Mouse (Mus musculus) liver, postnatal 0 days (tissue): ENCODE measurements around the gene Cabp4. TPM values are rescaled to one million over a fixed set of nuclear protein-coding genes. Genes with fewer than 3 reads are reported as not detected.
"Not testable (repeated sequence)": the region's sequence is repeated elsewhere in the genome, so short reads cannot be mapped to it uniquely, and the experiment has no call there.

Experiments
- ATAC-seq: fragments of 200-750 bp; cut with Nextera tagmentation; 2 replicates; pipeline ENCODE4 v1.8.0; 2017; ENCODE audit warnings: mild to moderate bottlenecking, moderate library complexity
- DNase-seq: peaks from one replicate; pipeline ENCODE4 v3.0.0-alpha.2; 2016
- H3K27ac ChIP-seq: fragments of 300-500 bp; sonication (generic); 2 replicates; pipeline ENCODE4 v1.5.1; 2014; ENCODE audit warnings: antibody characterized with exemption, moderate library complexity, mild to moderate bottlenecking, low read depth
- H3K27me3 ChIP-seq: fragments of 300-500 bp; sonication (generic); 2 replicates; pipeline ENCODE4 v1.6.1; 2014; ENCODE audit warnings: low read length, control low read depth, mixed read lengths; ENCODE audit not compliant: insufficient read depth
- H3K36me3 ChIP-seq: fragments of 300-500 bp; sonication (generic); replicated peaks from 2 replicates; pipeline ENCODE4 v1.6.1; 2014; ENCODE audit warnings: mild to moderate bottlenecking, control low read depth, low read length, moderate library complexity, mixed read lengths; ENCODE audit not compliant: insufficient read depth
- H3K4me1 ChIP-seq: fragments of 300-500 bp; sonication (generic); 2 replicates; pipeline ENCODE4 v1.6.1; 2014; ENCODE audit warnings: antibody characterized with exemption, mild to moderate bottlenecking, control low read depth; ENCODE audit not compliant: insufficient read depth
- H3K4me2 ChIP-seq: fragments of 300-500 bp; sonication (generic); 2 replicates; pipeline ENCODE4 v1.6.1; 2014; ENCODE audit warnings: low read depth, mild to moderate bottlenecking, low read length, moderate library complexity, mixed read lengths
- H3K4me3 ChIP-seq: fragments of 300-500 bp; sonication (generic); 2 replicates; pipeline ENCODE4 v1.5.1; 2014; ENCODE audit warnings: low read depth, low read length
- H3K9ac ChIP-seq: fragments of 300-500 bp; sonication (generic); replicated peaks from 2 replicates; pipeline ENCODE4 v1.6.1; 2014; ENCODE audit warnings: mild to moderate bottlenecking, moderate library complexity
- H3K9me3 ChIP-seq: fragments of 300-500 bp; sonication (generic); 2 replicates; pipeline ENCODE4 v1.6.1; 2016; ENCODE audit warnings: mild to moderate bottlenecking, control low read depth, low read length, mixed read lengths
- CTCF ChIP-seq: sonication (generic); IDR thresholded peaks from 2 replicates; pipeline ENCODE4 v1.5.1; 2016; ENCODE audit warnings: antibody characterized with exemption, low read depth
- EP300 ChIP-seq: IDR thresholded peaks from 2 replicates; pipeline ENCODE4 v1.6.1; 2016; ENCODE audit warnings: antibody characterized with exemption, low read depth, mild to moderate bottlenecking
- WGBS: fragments of 180-500 bp; shearing (Covaris S2); extraction: QIAGEN DNeasy Blood & Tissue Kit; methylation state at CpG from one replicate; pipeline ENCODE4 v1.1.7; 2014; ENCODE audit not compliant: insufficient replicate concordance; 5-methylcytosine and 5-hydroxymethylcytosine counted together
- polyA plus RNA-seq: library from polyadenylated mRNA; unstranded; fragments of >200 nt; fragmentation: Nextera tagmentation; extraction: Ambion mirVana; gene quantifications from 2 replicates; pipeline ENCODE4 v1.2.1, GENCODE M21; 2015

The Cabp4 gene
- polyA plus RNA-seq, 1 experiment from 2014 or later, result 0.11 TPM

DNA sequence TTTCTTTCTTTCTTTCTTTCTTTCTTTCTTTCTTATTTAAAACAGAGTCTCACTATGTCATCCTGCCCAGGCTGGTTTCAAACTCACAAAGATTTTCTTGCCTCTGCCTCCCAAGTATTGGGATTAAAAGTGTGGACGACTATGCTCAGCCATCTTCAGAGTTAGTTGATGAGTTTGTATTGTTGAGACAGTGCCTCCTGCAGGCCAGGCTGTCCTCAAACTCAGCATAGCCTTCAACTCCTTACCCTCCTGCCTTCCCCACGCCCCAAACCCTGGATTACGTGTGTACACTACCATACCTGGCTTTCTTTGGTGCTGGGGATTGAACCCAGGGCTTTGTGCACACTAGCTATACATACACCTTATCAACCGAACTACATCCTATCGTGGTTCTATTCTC lies 7.4 kb downstream of the Cabp4 start:
- Histone ChIP-seq H3K27me3 (no peaks in the 10 kb centered on the region), H3K36me3 (peaks cover 16% of the 10 kb centered on the region), H3K9me3 (no peaks in the 10 kb centered on the region), H3K27ac (no peak overlapping the region), H3K9ac (no peak overlapping the region), H3K4me2 (no peak overlapping the region), H3K4me3 (no peak overlapping the region), H3K4me1 (peaks cover 9% of the 10 kb centered on the region)
- no peak for TF ChIP-seq EP300
- TF ChIP-seq CTCF, result peak; percentile 48
- ATAC-seq (no peak), DNase-seq (no peak)
- 80% methylated on average over 5 of the region's 5 CpGs for WGBS

DNA sequence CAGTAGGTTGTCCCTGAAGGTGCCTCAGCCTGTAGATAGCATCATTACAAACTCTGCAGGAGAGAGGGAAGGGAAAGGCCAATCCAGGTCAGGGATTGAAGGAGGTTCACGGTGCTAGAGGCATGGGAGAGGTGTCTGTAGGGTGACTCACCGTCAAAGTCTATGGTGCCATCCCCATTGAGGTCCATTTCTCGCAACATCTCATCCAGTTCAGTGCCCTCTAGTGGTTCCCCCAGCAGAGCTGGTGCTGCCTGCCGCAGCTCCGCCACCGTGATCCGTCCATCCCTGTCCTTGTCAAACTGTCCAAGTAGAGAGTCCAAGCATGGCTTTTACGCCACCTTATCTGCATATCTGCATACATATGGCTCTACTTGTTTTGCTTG lies 7.9 kb downstream of the Cabp4 start:
- 14% methylated on average over 8 of the region's 8 CpGs for whole genome bisulfite sequencing
- not testable (repeated sequence) for H3K27me3 ChIP-seq, DNase-seq, H3K9me3 ChIP-seq, H3K9ac ChIP-seq, H3K27ac ChIP-seq, H3K4me3 ChIP-seq, H3K4me2 ChIP-seq
- peaks cover 11% of the 10 kb centered on the region for H3K4me1 ChIP-seq
- TF ChIP-seq CTCF, result peak; percentile 70
- peaks cover 19% of the 10 kb centered on the region for H3K36me3 ChIP-seq
- ATAC-seq, result peak; percentile 76

GRCm38 (mm10) chr19:4135229-4135962 lies 8.4 kb downstream of the Cabp4 start:
- not testable (repeated sequence) for H3K9me3 ChIP-seq, H3K27ac ChIP-seq

GRCm38 (mm10) chr19:4134354-4134753 lies 9.5 kb downstream of the Cabp4 start:
- TF ChIP-seq EP300, result no peak
- TF ChIP-seq CTCF, result no peak
- H3K27ac ChIP-seq, result no peak overlapping the region
- 85% methylated on average over 4 of the region's 4 CpGs for WGBS
- H3K4me2 ChIP-seq, result no peak overlapping the region
- no peak for ATAC-seq
- DNase-seq, result no peak
- no peak overlapping the region for H3K4me3 ChIP-seq
- no peaks in the 10 kb centered on the region for H3K27me3 ChIP-seq
- H3K9me3 ChIP-seq, result no peaks in the 10 kb centered on the region
- peaks cover 30% of the 10 kb centered on the region for H3K36me3 ChIP-seq
- no peak overlapping the region for H3K9ac ChIP-seq
- peaks cover 17% of the 10 kb centered on the region for H3K4me1 ChIP-seq

More at GRCm38 (mm10) chr19:4135229-4135962, 8.4 kb downstream of the Cabp4 start:
- not testable (repeated sequence) for H3K27me3 ChIP-seq, H3K4me2 ChIP-seq, H3K4me3 ChIP-seq, DNase-seq, H3K9ac ChIP-seq
- peak; percentile 16; the same call in 1 of the 2 replicates for ATAC-seq
- H3K36me3 ChIP-seq, result peaks cover 24% of the 10 kb centered on the region
- 87% methylated on average over 6 of the region's 6 CpGs for WGBS
- H3K4me1 ChIP-seq, result peaks cover 11% of the 10 kb centered on the region

- Histone ChIP-seq H3K4me2 (peak overlapping the region; percentile 73), H3K4me3 (no peak overlapping the region), H3K27me3 (no peaks in the 10 kb centered on the region), H3K9me3 (no peaks in the 10 kb centered on the region), H3K36me3 (peaks cover 46% of the 10 kb centered on the region), H3K4me1 (peaks cover 23% of the 10 kb centered on the region), H3K27ac (peak overlapping the region; percentile 55; the same call in 1 of the 2 replicates), H3K9ac (no peak overlapping the region)
- no peak for ATAC-seq
- 87% methylated on average over 2 of the region's 2 CpGs for WGBS
- TF ChIP-seq CTCF (peak; percentile 59), EP300 (no peak)
- no peak for DNase-seq
Observed at GRCm38 (mm10) chr19:4131768-4132167, 12.1 kb downstream of the Cabp4 start.

DNA sequence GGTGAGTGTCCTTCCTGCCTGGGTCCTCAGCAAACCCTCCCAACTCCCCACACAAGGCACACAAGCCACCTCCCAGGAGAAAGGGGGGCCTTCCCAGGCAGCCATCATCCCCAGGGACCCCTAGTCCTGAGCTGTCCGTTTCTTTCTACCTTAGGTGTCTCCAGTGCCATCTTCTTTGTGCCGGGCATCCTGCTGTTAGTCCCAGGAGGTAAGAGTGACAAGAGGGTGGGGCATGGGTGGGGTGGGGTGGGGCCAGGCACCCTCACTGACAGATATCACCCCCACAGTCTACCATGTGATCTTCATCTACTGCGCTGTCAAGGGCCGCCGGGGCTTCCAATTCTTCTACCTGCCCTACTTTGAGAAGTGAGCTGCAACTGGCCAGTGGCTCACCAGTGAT lies 12.8 kb downstream of the Cabp4 start:
- peak overlapping the region; percentile 55 for H3K9ac ChIP-seq
- ATAC-seq (peak; percentile 54), DNase-seq (no peak)
- no peaks in the 10 kb centered on the region for H3K9me3 ChIP-seq
- H3K4me3 ChIP-seq, result peak overlapping the region; percentile 53
- peak overlapping the region; percentile 55; the same call in 1 of the 2 replicates for H3K27ac ChIP-seq
- H3K36me3 ChIP-seq, result peaks cover 46% of the 10 kb centered on the region
- no peaks in the 10 kb centered on the region for H3K27me3 ChIP-seq
- no peak for TF ChIP-seq EP300
- TF ChIP-seq CTCF, result no peak
- 62% methylated on average over 5 of the region's 5 CpGs for WGBS
- H3K4me1 ChIP-seq, result peaks cover 28% of the 10 kb centered on the region
- peak overlapping the region; percentile 73 for H3K4me2 ChIP-seq

GRCm38 (mm10) chr19:4130106-4130505 lies 13.7 kb downstream of the Cabp4 start:
- H3K36me3 ChIP-seq, result peaks cover 46% of the 10 kb centered on the region
- H3K27me3 ChIP-seq, result no peaks in the 10 kb centered on the region
- no peaks in the 10 kb centered on the region for H3K9me3 ChIP-seq
- ATAC-seq (no peak), DNase-seq (no peak)
- WGBS, result 81% methylated on average over 4 of the region's 4 CpGs
- H3K4me2 ChIP-seq, result peak overlapping the region; percentile 73
- H3K4me1 ChIP-seq, result peaks cover 26% of the 10 kb centered on the region
- peak overlapping the region; percentile 53 for H3K4me3 ChIP-seq
- peak overlapping the region; percentile 42; the same call in 1 of the 2 replicates for H3K27ac ChIP-seq
- peak overlapping the region; percentile 55 for H3K9ac ChIP-seq
- TF ChIP-seq EP300 (no peak), CTCF (no peak)
